Mouse (Mus musculus) forebrain, embryonic 15.5 days (tissue): Measurements from ENCODE around the gene Mpg. TPM values are rescaled to one million over a fixed set of nuclear protein-coding genes. Genes with fewer than 3 reads are reported as not detected.

Source experiments
- ATAC-seq: fragments of 200-750 bp; cut with Nextera tagmentation; replicated peaks from 2 replicates; pipeline ENCODE4 v1.8.0; 2017; ENCODE audit warnings: mild to moderate bottlenecking, moderate TSS enrichment, moderate library complexity
- H3K27ac ChIP-seq: fragments of 300-500 bp; sonication (generic); replicated peaks from 2 replicates; pipeline ENCODE4 v1.5.1; 2015; ENCODE audit warnings: mild to moderate bottlenecking, inconsistent platforms
- H3K27me3 ChIP-seq: fragments of 300-500 bp; sonication (generic); 2 replicates; pipeline ENCODE4 v1.6.1; 2015; ENCODE audit warnings: inconsistent platforms
- H3K36me3 ChIP-seq: fragments of 300-500 bp; sonication (generic); 2 replicates; pipeline ENCODE4 v1.6.1; 2015; ENCODE audit warnings: mild to moderate bottlenecking, inconsistent platforms
- H3K4me1 ChIP-seq: fragments of 300-500 bp; sonication (generic); 2 replicates; pipeline ENCODE4 v1.6.1; 2015; ENCODE audit warnings: inconsistent platforms
- H3K4me2 ChIP-seq: fragments of 300-500 bp; sonication (generic); replicated peaks from 2 replicates; pipeline ENCODE4 v1.6.1; 2015; ENCODE audit warnings: mild to moderate bottlenecking, inconsistent platforms
- H3K4me3 ChIP-seq: fragments of 300-500 bp; sonication (generic); 2 replicates; pipeline ENCODE4 v1.5.1; 2015; ENCODE audit warnings: mild to moderate bottlenecking, inconsistent platforms
- H3K9ac ChIP-seq: fragments of 300-500 bp; sonication (generic); replicated peaks from 2 replicates; pipeline ENCODE4 v1.6.1; 2015; ENCODE audit warnings: mild to moderate bottlenecking, inconsistent platforms
- H3K9me3 ChIP-seq: fragments of 300-500 bp; sonication (generic); 2 replicates; pipeline ENCODE4 v1.6.1; 2016; ENCODE audit warnings: inconsistent platforms
- WGBS: fragments of 180-500 bp; shearing (Covaris S2); methylation state at CpG from one replicate; pipeline ENCODE4 v1.1.7; 2015; ENCODE audit warnings: mixed read lengths; 5-methylcytosine and 5-hydroxymethylcytosine counted together
- polyA plus RNA-seq: library from polyadenylated mRNA; unstranded; fragments of >200 nt; fragmentation: Nextera tagmentation; extraction: Ambion mirVana; gene quantifications from 2 replicates; pipeline ENCODE4 v1.2.1, GENCODE M21; 2015

Mpg gene
- polyA plus RNA-seq, 1 experiment from 2014 or later: 33.5 TPM

- Histone ChIP-seq H3K9me3 (no peaks in the 10 kb centered on the region), H3K9ac (no peak overlapping the region), H3K4me1 (peaks cover 12% of the 10 kb centered on the region), H3K4me2 (no peak overlapping the region), H3K4me3 (no peak overlapping the region), H3K27ac (no peak overlapping the region), H3K27me3 (no peaks in the 10 kb centered on the region), H3K36me3 (no peaks in the 10 kb centered on the region)
- WGBS: 59% methylated on average over 4 of the region's 4 CpGs
- ATAC-seq: no peak
Observed at GRCm38 (mm10) chr11:32271178-32271577, 44.9 kb downstream of the Mpg start.

DNA sequence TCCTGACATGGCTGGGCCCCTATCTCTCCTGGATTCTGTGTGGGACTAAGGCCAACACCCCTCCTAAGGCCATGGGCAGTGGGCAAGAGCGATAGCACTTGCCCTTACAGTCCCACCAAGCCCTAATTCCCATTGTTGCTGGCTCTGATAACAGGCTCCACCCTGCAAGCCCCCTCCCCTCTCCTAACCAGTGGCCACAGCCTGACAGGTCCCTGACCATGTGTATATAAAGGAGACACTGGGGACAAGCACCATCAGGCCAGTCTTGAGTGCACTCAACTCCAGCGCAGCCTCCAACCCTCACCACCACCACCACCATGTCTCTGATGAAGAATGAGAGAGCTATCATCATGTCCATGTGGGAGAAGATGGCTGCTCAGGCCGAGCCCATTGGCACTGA lies 50.0 kb downstream of the Mpg start, which contains the start of gene Hba-x:
Gene Hba-x, plus strand, starts transcription at position 54 of the 400 bp plus-strand sequence.
- 70% methylated on average over 3 of the region's 3 CpGs for WGBS
- H3K27me3 ChIP-seq: no peaks in the 10 kb centered on the region
- ATAC-seq: no peak
- H3K4me3 ChIP-seq: no peak within 1 kb of the TSS
- H3K27ac ChIP-seq: no peak within 1 kb of the TSS
- H3K4me2 ChIP-seq: no peak within 1 kb of the TSS
- no peaks in the 10 kb centered on the region for H3K4me1 ChIP-seq
- H3K9ac ChIP-seq: no peak within 1 kb of the TSS
- no peaks in the 10 kb centered on the region for H3K9me3 ChIP-seq
- H3K36me3 ChIP-seq: no peaks in the 10 kb centered on the region

DNA sequence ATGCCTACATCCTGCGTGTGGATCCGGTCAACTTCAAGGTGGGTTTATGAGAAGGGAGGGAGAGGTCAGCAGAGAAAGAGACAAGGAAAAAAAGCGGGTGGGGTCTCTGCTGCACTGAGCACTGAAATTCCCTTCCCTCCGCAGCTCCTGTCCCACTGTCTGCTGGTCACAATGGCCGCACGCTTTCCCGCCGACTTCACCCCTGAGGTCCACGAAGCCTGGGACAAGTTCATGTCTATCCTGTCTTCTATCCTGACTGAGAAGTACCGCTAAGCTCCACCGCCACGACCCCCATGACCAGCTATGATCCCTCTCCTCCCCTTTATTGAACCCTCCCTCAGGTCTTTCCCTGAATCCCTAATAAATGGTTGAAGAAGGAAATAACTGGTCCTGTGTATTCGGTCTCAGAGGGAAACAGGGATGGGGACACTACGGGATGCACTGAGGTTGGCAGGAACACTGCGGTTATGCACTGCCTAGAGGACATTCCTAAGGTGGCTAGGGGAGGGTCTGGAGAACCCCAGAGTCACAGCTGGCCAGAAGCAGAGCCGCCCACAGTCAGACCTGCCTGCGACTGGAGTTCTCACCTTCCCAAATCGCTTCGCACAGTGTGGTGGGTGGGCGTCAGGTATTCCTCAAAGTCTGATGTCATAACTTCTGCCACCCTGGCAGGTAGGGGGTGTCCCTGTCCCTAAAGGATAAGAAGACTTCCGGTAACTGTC lies 51.6 kb downstream of the Mpg start:
- Histone ChIP-seq H3K9ac (no peak overlapping the region), H3K27ac (no peak overlapping the region), H3K9me3 (no peaks in the 10 kb centered on the region), H3K4me2 (no peak overlapping the region), H3K4me3 (no peak overlapping the region), H3K4me1 (no peaks in the 10 kb centered on the region), H3K36me3 (no peaks in the 10 kb centered on the region), H3K27me3 (no peaks in the 10 kb centered on the region)
- 74% methylated on average over 21 of the region's 21 CpGs for WGBS
- no peak for ATAC-seq

- no peak overlapping the region for H3K9ac ChIP-seq
- H3K4me2 ChIP-seq: no peak overlapping the region
- no peak for ATAC-seq
- 85% methylated on average over 12 of the region's 12 CpGs for WGBS
- H3K4me3 ChIP-seq: no peak overlapping the region
- no peak overlapping the region for H3K27ac ChIP-seq
- no peaks in the 10 kb centered on the region for H3K27me3 ChIP-seq
- H3K9me3 ChIP-seq: no peaks in the 10 kb centered on the region
- H3K4me1 ChIP-seq: no peaks in the 10 kb centered on the region
- H3K36me3 ChIP-seq: no peaks in the 10 kb centered on the region
Observed at GRCm38 (mm10) chr11:32278458-32278957, 52.2 kb downstream of the Mpg start.

- ATAC-seq: no peak
- H3K4me2 ChIP-seq: no peak overlapping the region
- H3K27me3 ChIP-seq: no peaks in the 10 kb centered on the region
- H3K27ac ChIP-seq: no peak overlapping the region
- no peaks in the 10 kb centered on the region for H3K36me3 ChIP-seq
- no peaks in the 10 kb centered on the region for H3K4me1 ChIP-seq
- no peak overlapping the region for H3K9ac ChIP-seq
- no peak overlapping the region for H3K4me3 ChIP-seq
- H3K9me3 ChIP-seq: no peaks in the 10 kb centered on the region
- WGBS: 76% methylated on average over 2 of the region's 2 CpGs
Observed at GRCm38 (mm10) chr11:32280646-32281045, 54.3 kb downstream of the Mpg start.

DNA sequence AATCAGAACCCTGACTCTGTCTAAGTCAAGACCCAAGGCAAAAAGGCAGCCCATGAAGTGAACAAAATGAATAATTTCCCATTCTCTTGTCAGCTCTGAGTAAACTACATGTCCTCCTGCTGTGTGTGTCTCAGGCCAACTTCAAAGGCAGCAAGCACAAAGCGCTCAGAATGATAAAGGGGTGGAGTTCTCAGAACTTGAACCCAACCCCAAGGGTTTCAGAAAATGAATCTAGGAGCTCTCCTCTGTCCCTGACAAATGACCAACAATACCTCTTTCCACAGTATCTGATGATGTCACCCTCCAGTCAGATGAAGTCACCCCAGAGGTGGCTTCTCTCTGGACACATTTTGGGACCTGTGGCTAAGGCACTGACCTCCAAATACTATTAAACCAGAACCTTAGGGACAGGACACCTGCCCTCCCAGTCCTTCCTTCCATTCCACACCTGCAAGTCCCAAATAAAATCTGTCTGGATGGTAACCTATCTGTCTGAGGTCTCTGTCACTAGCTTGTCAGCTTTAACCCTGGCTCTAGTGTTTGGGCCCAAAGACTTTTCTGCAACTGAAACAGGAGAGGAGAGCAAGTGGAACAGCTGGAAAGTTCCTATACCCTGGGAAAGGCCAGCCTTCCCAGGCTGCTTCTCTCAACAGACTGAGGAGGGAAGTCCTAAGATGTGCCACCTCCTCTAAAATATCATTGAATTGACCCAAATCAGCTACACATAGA lies 55.3 kb downstream of the Mpg start:
- Histone ChIP-seq H3K4me2 (no peak overlapping the region), H3K9me3 (no peaks in the 10 kb centered on the region)
- 85% methylated on average over 1 of the region's 1 CpGs for WGBS

More for the DNA sequence above, 55.3 kb downstream of the Mpg start:
- no peak overlapping the region for H3K9ac ChIP-seq
- H3K4me3 ChIP-seq: no peak overlapping the region
- H3K36me3 ChIP-seq: no peaks in the 10 kb centered on the region
- no peaks in the 10 kb centered on the region for H3K27me3 ChIP-seq
- ATAC-seq: no peak
- no peak overlapping the region for H3K27ac ChIP-seq
- H3K4me1 ChIP-seq: no peaks in the 10 kb centered on the region

Other genes starting within 250 kb of the Mpg start
- gene Nsg2, start 226.0 kb upstream of the Mpg start, polyA plus RNA-seq: 677 and 717 TPM in 2 replicates
- not detected in 2 replicates for gene Il9r, start 26.2 kb upstream of the Mpg start, polyA plus RNA-seq
- gene Snrnp25, start 21.1 kb upstream of the Mpg start, polyA plus RNA-seq: 51.8 and 54.2 TPM in 2 replicates
- gene Rhbdf1, start 4.2 kb upstream of the Mpg start, polyA plus RNA-seq: 16.7 and 18.1 TPM in 2 replicates
- gene Nprl3, start 41.2 kb downstream of the Mpg start, polyA plus RNA-seq: 50.9 and 51.4 TPM in 2 replicates
- 24.0 and 37.2 TPM in 2 replicates for gene Hba-x, start 49.9 kb downstream of the Mpg start, polyA plus RNA-seq
- 2,103 and 2,256 TPM in 2 replicates for gene Hba-a1, start 57.0 kb downstream of the Mpg start, polyA plus RNA-seq
- 1.6 and 2.5 TPM in 2 replicates for gene Hbq1b, start 60.5 kb downstream of the Mpg start, polyA plus RNA-seq
- gene Hba-a2, start 70.0 kb downstream of the Mpg start, polyA plus RNA-seq: 5,603 and 5,963 TPM in 2 replicates
- 0.69 and 1.1 TPM in 2 replicates for gene Hbq1a, start 73.6 kb downstream of the Mpg start, polyA plus RNA-seq
- gene Sh3pxd2b, start 121.3 kb downstream of the Mpg start, polyA plus RNA-seq: 17.3 and 18.0 TPM in 2 replicates
- 65.0 and 65.5 TPM in 2 replicates for gene Ubtd2, start 228.9 kb downstream of the Mpg start, polyA plus RNA-seq